Mouse (Mus musculus) hindbrain, postnatal 0 days (tissue): ENCODE measurements around the gene Gas2l3. TPM values are rescaled to one million over a fixed set of nuclear protein-coding genes. Genes with fewer than 3 reads are reported as not detected.

Experiments
- ATAC-seq: fragments of 200-750 bp; cut with Nextera tagmentation; 2 replicates; pipeline ENCODE4 v1.8.0; 2017; ENCODE audit warnings: mild to moderate bottlenecking, moderate TSS enrichment, moderate library complexity
- DNase-seq: peaks from one replicate; pipeline ENCODE4 v3.0.0-alpha.2; 2015; ENCODE audit warnings: low spot score
- H3K27ac ChIP-seq: fragments of 300-500 bp; sonication (generic); 2 replicates; pipeline ENCODE4 v1.5.1; 2014; ENCODE audit warnings: mild to moderate bottlenecking
- H3K27me3 ChIP-seq: fragments of 300-500 bp; sonication (generic); 2 replicates; pipeline ENCODE4 v1.6.1; 2014; ENCODE audit warnings: low read length, mixed read lengths; ENCODE audit not compliant: insufficient read depth
- H3K36me3 ChIP-seq: fragments of 300-500 bp; sonication (generic); 2 replicates; pipeline ENCODE4 v1.6.1; 2014; ENCODE audit warnings: low read length, mixed read lengths; ENCODE audit not compliant: insufficient read depth
- H3K4me1 ChIP-seq: fragments of 300-500 bp; sonication (generic); 2 replicates; pipeline ENCODE4 v1.6.1; 2014; ENCODE audit warnings: antibody characterized with exemption, low read length, mixed read lengths; ENCODE audit not compliant: insufficient read depth
- H3K4me2 ChIP-seq: fragments of 300-500 bp; sonication (generic); 2 replicates; pipeline ENCODE4 v1.6.1; 2014; ENCODE audit warnings: low read depth, mild to moderate bottlenecking, low read length, moderate library complexity, mixed read lengths
- H3K4me3 ChIP-seq: fragments of 300-500 bp; sonication (generic); 2 replicates; pipeline ENCODE4 v1.5.1; 2014; ENCODE audit warnings: low read length
- H3K9ac ChIP-seq: fragments of 300-500 bp; sonication (generic); replicated peaks from 2 replicates; pipeline ENCODE4 v1.6.1; 2014; ENCODE audit warnings: mild to moderate bottlenecking, low read length, moderate library complexity, mixed read lengths
- H3K9me3 ChIP-seq: fragments of 300-500 bp; sonication (generic); 2 replicates; pipeline ENCODE4 v1.6.1; 2016; ENCODE audit warnings: low read length, mixed read lengths
- CTCF ChIP-seq: IDR thresholded peaks from 2 replicates; pipeline ENCODE4 v1.5.1; 2016; ENCODE audit warnings: antibody characterized with exemption, control low read depth, low read depth
- WGBS: fragments of 180-500 bp; shearing (Covaris S2); extraction: QIAGEN DNeasy Blood & Tissue Kit; methylation state at CpG from one replicate; pipeline ENCODE4 v1.1.7; 2014; 5-methylcytosine and 5-hydroxymethylcytosine counted together
- polyA plus RNA-seq: library from polyadenylated mRNA; unstranded; fragments of >200 nt; fragmentation: Nextera tagmentation; extraction: Ambion mirVana; gene quantifications from 2 replicates; pipeline ENCODE4 v1.2.1, GENCODE M21; 2015
- total RNA-seq: library from RNA; depleted of rRNA; stranded (reverse); fragments of >200 nt; gene quantifications from 2 replicates; pipeline ENCODE4 v1.2.3, GENCODE M21; 2014

The Gas2l3 gene
- total and polyA plus RNA-seq, 2 experiments from 2014 or later = 5.5 to 11.7 TPM

DNA sequence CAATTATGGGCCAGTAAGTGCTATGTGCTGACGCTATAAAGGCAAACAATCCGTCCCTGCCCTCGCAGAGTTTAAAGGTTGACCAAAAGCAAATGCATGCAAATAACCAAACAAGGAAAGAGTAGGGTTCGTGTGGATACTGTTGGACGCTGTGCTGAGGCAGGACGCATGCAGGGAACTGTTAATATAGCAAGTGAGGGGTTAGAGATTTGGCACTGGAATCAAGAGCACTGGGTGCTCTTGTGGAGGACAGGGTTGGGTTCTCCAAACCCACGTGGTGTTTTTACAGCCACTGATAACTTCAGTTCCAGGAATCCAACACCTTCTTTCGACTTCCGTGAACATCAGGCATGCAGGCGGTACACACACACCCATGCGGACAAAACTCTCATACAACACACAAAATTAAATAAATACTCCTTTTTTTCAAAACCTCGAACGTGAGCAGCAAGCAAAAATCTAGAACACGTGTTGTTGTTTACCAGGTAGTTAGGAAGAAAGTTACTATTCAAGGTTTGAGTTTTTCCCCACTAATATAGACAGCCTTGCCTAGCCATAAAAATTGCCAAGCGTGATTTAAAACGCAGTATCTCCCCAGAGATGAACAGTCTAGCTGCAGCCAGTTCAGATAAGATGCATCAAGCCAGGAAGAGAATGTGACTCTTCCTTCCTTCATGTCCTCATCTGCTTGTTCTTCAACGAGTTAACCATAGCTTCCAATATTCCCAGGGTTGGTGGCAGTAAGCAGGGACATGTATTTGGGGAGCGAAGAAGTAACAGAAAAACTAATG, 40.2 kb upstream of the Gas2l3 start:
- WGBS = 87% methylated on average over 18 of the region's 18 CpGs

DNA sequence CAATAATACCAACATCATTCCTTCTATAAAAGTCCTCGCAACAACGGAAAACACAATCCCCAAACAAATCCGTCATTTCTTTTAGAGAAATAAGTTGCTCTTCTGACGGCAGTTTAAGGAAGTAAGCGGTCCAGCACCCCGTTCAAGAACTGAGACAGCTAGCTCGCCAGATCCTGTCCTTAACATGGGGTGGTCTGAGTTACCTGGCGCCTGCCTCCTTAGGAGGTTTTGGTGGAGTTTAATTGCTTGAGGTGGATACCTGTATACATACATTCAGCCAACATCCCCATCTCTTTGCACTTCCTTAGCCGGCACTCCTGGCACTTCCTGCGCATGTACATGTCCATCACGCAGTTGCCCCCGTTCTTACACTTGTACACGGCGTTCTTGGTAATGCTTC, 39.3 kb upstream of the Gas2l3 start:
- no peak for ATAC-seq
- WGBS = 86% methylated on average over 14 of the region's 14 CpGs

More for the DNA sequence above, 40.2 kb upstream of the Gas2l3 start:
- no peak for DNase-seq
- no peaks in the 10 kb centered on the region for H3K27me3 ChIP-seq
- H3K4me2 ChIP-seq = no peak overlapping the region
- no peak for ATAC-seq
- TF ChIP-seq CTCF = no peak
- H3K9ac ChIP-seq = no peak overlapping the region
- H3K4me3 ChIP-seq = no peak overlapping the region
- no peaks in the 10 kb centered on the region for H3K9me3 ChIP-seq
- H3K36me3 ChIP-seq = no peaks in the 10 kb centered on the region
- no peak overlapping the region for H3K27ac ChIP-seq
- H3K4me1 ChIP-seq = no peaks in the 10 kb centered on the region

DNA sequence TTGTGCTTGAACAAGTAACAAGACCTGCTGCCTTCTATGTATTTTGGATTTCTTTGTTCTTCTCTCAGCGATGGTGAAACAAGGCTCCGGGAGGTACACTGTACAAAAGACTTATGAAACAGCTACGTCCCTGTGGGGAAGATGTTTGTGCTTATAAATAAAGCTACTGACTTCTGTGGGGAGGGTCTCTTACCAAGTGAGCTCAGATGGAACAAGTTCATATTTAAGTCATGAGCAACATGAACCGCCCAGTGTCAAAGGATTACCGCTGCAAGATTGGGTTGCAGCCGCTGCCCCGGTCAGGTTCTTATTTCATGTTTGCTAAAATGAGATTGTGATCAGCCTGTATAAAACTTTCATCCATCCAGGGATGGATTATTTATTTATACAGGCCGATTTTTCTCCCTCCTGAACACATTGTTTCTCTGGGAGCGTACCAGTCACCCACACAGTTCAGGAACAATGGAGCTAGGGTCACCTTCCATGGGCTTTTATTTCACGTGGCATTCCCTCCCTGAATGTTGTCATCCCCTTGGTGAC, 38.4 kb upstream of the Gas2l3 start:
- Histone ChIP-seq H3K4me1 (no peaks in the 10 kb centered on the region), H3K4me2 (peak overlapping the region; percentile 3; the same call in 1 of the 2 replicates), H3K9ac (no peak overlapping the region), H3K4me3 (no peak overlapping the region), H3K27me3 (no peaks in the 10 kb centered on the region), H3K36me3 (no peaks in the 10 kb centered on the region), H3K27ac (no peak overlapping the region), H3K9me3 (no peaks in the 10 kb centered on the region)
- 22% methylated on average over 10 of the region's 10 CpGs for WGBS
- DNase-seq = no peak
- ATAC-seq = no peak
- no peak for TF ChIP-seq CTCF

More for the DNA sequence above, 39.3 kb upstream of the Gas2l3 start:
- no peak for TF ChIP-seq CTCF
- Histone ChIP-seq H3K27me3 (no peaks in the 10 kb centered on the region), H3K9ac (no peak overlapping the region), H3K4me3 (no peak overlapping the region), H3K27ac (no peak overlapping the region), H3K9me3 (no peaks in the 10 kb centered on the region), H3K4me1 (no peaks in the 10 kb centered on the region), H3K36me3 (no peaks in the 10 kb centered on the region), H3K4me2 (no peak overlapping the region)
- no peak for DNase-seq

DNA sequence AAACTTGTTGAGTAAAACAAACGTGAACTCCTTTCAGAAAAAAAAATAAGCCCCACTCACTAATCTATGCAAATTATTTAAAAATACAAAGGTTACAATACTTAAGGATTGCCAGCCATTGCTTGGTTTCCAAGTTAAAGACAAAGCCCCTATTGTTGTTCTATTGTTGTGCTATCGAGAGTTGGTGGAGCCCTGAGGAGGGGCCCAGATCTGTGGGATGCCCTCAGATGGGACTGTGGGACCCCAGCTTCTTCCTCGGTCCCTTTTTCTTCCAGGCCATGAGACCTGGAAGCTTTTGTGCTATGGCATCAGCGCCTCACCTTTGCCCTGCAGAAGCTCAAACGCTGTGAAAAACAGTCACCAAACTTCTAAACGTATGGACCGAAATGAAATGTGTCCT, 37.9 kb upstream of the Gas2l3 start:
- Histone ChIP-seq H3K9ac (no peak overlapping the region), H3K4me3 (no peak overlapping the region), H3K9me3 (no peaks in the 10 kb centered on the region), H3K36me3 (no peaks in the 10 kb centered on the region), H3K27me3 (no peaks in the 10 kb centered on the region), H3K27ac (no peak overlapping the region), H3K4me2 (no peak overlapping the region), H3K4me1 (no peaks in the 10 kb centered on the region)
- DNase-seq = no peak
- no peak for TF ChIP-seq CTCF
- 27% methylated on average over 7 of the region's 7 CpGs for WGBS
- ATAC-seq = no peak

DNA sequence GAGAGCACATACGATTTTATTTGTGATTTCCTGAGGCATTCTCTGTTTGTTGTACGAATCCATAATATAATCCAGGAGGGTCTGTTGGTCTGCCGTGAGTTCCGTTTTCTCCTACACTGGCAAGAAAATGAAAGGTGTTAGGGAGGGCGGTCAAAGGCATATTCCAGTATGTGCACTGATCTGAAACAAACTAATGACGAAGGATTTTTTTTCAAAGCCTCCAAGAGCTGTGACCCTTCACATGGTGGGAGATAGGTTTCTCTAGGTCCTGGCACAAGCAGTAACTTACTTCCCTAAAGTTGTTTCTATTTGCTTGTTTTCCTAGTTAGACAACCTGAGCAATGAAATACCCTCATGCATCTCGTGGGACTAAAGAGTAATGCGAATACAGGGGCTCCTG, 35.0 kb upstream of the Gas2l3 start:
- H3K4me1 ChIP-seq = no peaks in the 10 kb centered on the region
- H3K9me3 ChIP-seq = no peaks in the 10 kb centered on the region
- H3K27me3 ChIP-seq = no peaks in the 10 kb centered on the region
- no peak overlapping the region for H3K4me2 ChIP-seq
- ATAC-seq = no peak
- H3K9ac ChIP-seq = no peak overlapping the region
- no peak overlapping the region for H3K4me3 ChIP-seq
- TF ChIP-seq CTCF = no peak
- H3K27ac ChIP-seq = no peak overlapping the region
- no peaks in the 10 kb centered on the region for H3K36me3 ChIP-seq
- WGBS = 91% methylated on average over 8 of the region's 8 CpGs
- no peak for DNase-seq

DNA sequence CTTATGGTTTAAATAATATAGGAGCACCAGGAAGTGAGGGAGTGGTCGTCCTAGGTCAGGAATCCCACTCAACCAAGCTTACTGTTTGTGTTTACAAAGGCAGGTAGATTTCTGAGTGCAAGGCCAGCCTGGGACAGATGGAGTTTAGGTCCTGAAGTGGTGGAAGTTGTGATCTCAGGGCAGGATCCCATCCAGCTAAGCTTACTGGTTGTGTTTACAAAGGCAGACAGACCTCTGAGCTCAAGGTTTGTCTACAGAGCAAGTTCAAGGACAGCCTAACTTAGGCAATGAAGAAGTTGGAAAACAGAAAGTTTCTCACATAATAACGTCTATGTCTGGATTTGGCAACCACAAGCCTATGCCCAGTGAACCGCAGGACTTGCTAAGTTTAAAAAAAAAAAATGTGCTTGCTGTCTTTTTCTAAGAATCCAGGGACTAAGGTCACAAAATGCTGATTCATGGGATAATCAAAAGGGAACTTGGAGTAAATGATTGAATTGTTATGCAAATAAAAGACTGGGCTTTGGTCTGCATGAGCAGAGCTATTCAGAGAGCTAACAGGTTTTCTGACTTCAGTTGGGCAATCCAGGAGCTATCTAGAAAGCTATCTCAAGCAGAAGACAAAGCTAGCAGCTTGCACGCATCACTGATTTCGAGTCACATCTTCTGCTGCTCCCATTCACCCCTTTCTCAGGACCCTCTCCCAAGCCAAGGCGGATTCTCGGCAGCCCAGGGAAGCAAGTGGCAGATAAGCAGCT, 27.0 kb upstream of the Gas2l3 start:
- Histone ChIP-seq H3K27ac (no peak overlapping the region), H3K27me3 (no peaks in the 10 kb centered on the region), H3K9ac (no peak overlapping the region), H3K4me1 (no peaks in the 10 kb centered on the region), H3K9me3 (peaks cover 5% of the 10 kb centered on the region; the same call in 1 of the 2 replicates), H3K36me3 (no peaks in the 10 kb centered on the region), H3K4me3 (no peak overlapping the region), H3K4me2 (no peak overlapping the region)
- DNase-seq (no peak), ATAC-seq (no peak)
- WGBS = 35% methylated on average over 7 of the region's 7 CpGs
- no peak for TF ChIP-seq CTCF
